Mouse (Mus musculus) lung, postnatal 36 days (tissue): ENCODE data around the gene Vmn1r28.
"Not testable (repeated sequence)": the region's sequence is repeated elsewhere in the genome, so short reads cannot be mapped to it uniquely, and the experiment has no call there.

Experiments
- DNase-seq: peaks from one replicate; pipeline ENCODE4 v3.0.0; 2022; ENCODE audit warnings: mixed read lengths

Gene Vmn1r28

DNA sequence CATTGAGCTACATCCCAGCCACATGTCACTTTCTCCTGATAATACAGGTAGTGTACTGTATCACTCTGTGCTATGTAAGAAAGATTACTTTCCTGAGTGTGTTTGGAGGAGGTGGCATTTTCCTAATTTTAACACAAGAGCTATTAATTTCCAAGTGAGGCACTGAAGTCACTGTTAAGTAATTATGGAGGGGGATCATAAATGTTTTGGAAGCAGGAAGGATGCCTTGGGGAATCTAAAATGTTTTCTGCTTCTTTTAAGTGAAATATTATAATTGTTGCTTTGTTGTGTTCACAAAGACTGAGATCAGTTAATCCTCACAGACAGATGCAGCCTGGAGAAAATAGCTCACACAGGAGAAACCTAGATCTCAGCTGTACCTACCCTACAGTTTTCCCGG, at the start of gene Vmn1r28:
Gene Vmn1r28 (plus strand): TSS at position 301 of the 400 bp plus-strand sequence.
- no peak for DNase-seq

DNA sequence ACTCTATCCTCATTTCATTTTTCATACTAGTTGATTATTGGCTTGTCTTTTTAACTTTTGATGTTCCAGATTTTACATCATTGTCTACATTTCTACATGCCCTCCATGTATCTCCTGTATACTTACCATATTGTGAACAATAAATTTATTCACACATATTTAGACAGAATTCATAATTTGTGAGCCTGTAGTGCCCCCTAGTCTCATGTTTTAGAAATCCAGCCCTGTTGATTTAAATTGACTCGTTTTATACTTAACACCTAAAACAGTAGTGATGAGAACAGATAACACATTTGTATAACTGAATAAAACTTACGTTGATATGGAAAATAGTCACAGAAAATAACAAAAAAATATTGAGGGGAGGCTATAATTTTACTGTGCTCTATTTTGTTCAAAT, 45.7 kb upstream of the Vmn1r28 start:
- no peak for DNase-seq

DNA sequence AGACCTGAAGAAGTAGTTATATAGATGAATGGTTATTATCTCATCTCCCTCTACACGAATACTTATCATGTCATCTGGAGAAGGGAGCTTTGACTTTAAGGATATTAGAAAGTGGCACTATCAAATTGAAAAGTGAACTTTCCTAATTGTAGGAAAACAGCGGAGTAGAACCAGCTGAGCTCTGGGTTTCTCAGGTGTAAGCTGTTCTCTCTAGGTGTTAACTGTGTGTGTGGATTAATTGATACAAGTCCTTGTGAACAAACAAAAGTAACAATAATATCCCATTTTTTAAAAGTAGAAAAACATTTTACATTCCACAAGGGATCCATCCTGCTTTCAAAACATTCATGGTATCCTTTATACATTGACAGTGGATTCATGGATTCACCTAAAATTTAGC, 43.1 kb upstream of the Vmn1r28 start, which contains the start of gene Vmn1r27:
Gene Vmn1r27 (minus strand): TSS at position 101 of the 400 bp plus-strand sequence.
- no peak for DNase-seq

DNA sequence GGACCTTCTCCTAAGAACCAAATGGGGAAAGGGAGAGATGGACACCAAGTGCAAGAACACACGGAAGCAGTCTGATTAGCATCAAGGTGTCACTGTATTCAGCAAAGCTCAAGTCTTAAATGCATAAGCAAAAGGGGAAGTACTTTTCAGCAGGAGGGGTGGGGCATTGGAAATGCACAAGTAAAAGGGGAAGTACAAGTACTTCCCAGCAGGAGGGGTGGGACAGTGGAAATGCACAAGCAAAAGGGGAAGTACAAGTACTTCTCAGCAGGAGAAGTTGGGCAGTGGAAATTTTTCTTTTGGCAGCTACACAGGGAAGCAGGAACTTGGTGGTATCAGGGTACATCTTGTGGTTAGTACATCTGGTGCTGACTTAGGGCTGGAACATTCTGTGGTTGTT, 17.8 kb downstream of the Vmn1r28 start:
- not testable (repeated sequence) for DNase-seq

DNA sequence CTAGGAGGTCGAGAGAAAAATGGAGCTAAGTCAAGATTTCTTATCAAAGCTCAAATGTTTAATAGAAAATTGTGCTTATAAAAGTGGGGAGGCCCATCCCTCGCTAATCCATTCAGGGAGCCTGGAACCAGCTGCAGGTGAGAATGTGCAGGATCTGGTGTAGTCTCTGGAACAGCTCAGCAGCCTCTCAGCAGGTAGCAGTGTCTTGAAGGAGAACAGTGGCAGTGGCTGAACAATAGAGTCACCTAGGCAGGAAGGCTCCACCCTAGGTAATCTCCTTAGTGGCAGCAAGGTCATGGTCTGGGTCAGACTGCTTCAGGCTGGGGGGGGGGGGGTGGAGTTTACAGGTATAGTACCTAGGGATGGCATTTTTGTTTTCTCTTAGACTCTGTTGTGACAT, 30.4 kb downstream of the Vmn1r28 start:
- DNase-seq = no peak

DNA sequence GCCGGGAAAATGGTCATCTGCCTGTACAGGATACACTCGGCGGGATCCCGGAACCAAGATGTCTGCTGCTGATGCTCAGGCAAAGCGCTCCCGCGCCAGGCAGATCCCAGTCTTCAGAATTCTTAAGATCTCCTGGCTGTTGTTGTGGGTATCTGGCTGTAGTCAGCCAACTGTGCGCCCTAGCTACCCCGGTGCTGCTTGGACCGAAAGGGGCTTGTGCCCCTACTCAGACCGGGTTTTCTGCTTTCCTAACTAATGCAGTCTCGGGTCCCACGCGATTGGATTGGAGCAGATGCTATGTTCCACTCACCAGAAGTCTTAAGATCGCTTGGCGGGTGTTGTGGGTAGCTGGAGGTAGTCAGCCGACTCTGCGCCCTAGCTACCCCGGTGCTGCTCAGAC, 36.7 kb downstream of the Vmn1r28 start:
- not testable (repeated sequence) for DNase-seq

DNA sequence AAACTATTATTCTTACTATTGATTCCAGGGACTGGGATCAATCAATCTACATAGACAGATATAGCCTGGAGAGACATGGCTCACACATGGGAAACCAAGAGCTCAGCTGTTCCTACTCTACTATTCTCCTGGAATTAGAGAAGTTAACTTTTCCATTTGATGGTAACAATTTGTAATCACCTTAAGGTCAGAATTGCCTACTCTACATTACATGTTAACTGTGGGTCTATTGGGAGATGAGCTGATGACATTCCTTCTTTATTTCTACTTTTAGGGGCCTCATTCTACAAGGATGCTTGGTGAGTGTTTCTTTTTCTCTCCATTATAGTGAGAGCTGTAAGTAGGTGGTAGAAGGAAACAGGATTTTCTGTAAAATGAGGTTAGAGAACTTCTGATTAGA, 39.4 kb downstream of the Vmn1r28 start, which contains the start of gene Vmn1r29:
Gene Vmn1r29 (plus strand): TSS at position 301 of the 400 bp plus-strand sequence.
- DNase-seq = no peak
